Mouse (Mus musculus): Measurements from ENCODE around the gene Gm12695.
A peak's percentile ranks its signal among the peaks of the same experiment; 100 is the strongest.

Gene Gm12695

GRCm38 (mm10) chr4:96718977-96719966, 65.7 kb downstream of the Gm12695 start:
- Histone ChIP-seq H3K9me3 (ENCODE audit: low read length) (no peaks in the 10 kb centered on the region), H3K4me1 (replicated peaks; ENCODE audit: low read depth, low read length) (no peaks in the 10 kb centered on the region), H3K27me3 (ENCODE audit: insufficient read depth, low read length) (no peaks in the 10 kb centered on the region), H3K36me3 (ENCODE audit: insufficient read depth, low read length) (no peaks in the 10 kb centered on the region), H3K4me3 (replicated peaks; ENCODE audit: low read length) (no peak overlapping the region)
- TF ChIP-seq POU5F1 (IDR thresholded peaks at IDR 0.05; ENCODE audit: borderline replicate concordance, low read length) = no peak

GRCm38 (mm10) chr4:96718503-96718902, 66.5 kb downstream of the Gm12695 start:
- H3K9me3 ChIP-seq (ENCODE audit: low read length) = no peaks in the 10 kb centered on the region
- H3K36me3 ChIP-seq (ENCODE audit: insufficient read depth, low read length) = no peaks in the 10 kb centered on the region
- H3K4me3 ChIP-seq (replicated peaks; ENCODE audit: low read length) = no peak overlapping the region
- H3K27me3 ChIP-seq (ENCODE audit: insufficient read depth, low read length) = no peaks in the 10 kb centered on the region
- no peaks in the 10 kb centered on the region for H3K4me1 ChIP-seq (replicated peaks; ENCODE audit: low read depth, low read length)
- TF ChIP-seq CTCF (conservative IDR thresholded peaks at IDR 0.05; ENCODE audit: low read length) (no peak), POU5F1 (IDR thresholded peaks at IDR 0.05; ENCODE audit: borderline replicate concordance, low read length) (no peak), NANOG (IDR thresholded peaks at IDR 0.05; ENCODE audit: borderline replicate concordance, low read length) (no peak)

GRCm38 (mm10) chr4:96705281-96705951, 79.6 kb downstream of the Gm12695 start:
- Histone ChIP-seq H3K27me3 (ENCODE audit: insufficient read depth, low read length) (no peaks in the 10 kb centered on the region), H3K36me3 (ENCODE audit: insufficient read depth, low read length) (no peaks in the 10 kb centered on the region), H3K4me3 (replicated peaks; ENCODE audit: low read length) (no peak overlapping the region), H3K9me3 (ENCODE audit: low read length) (no peaks in the 10 kb centered on the region), H3K4me1 (replicated peaks; ENCODE audit: low read depth, low read length) (no peaks in the 10 kb centered on the region)
- TF ChIP-seq CTCF (conservative IDR thresholded peaks at IDR 0.05; ENCODE audit: low read length) = peak; percentile 68
- no peak for TF ChIP-seq POU5F1 (IDR thresholded peaks at IDR 0.05; ENCODE audit: borderline replicate concordance, low read length)

- TF ChIP-seq NANOG (IDR thresholded peaks at IDR 0.05; ENCODE audit: borderline replicate concordance, low read length) (no peak), CTCF (conservative IDR thresholded peaks at IDR 0.05; ENCODE audit: low read length) (no peak), POU5F1 (IDR thresholded peaks at IDR 0.05; ENCODE audit: borderline replicate concordance, low read length) (no peak)
- H3K27me3 ChIP-seq (ENCODE audit: insufficient read depth, low read length) = peaks cover 8% of the 10 kb centered on the region; the same call in 1 of the 2 replicates
- no peak overlapping the region for H3K4me3 ChIP-seq (replicated peaks; ENCODE audit: low read length)
- no peaks in the 10 kb centered on the region for H3K36me3 ChIP-seq (ENCODE audit: insufficient read depth, low read length)
- no peaks in the 10 kb centered on the region; the same call in 1 of the 2 replicates for H3K4me1 ChIP-seq (replicated peaks; ENCODE audit: low read depth, low read length)
- no peaks in the 10 kb centered on the region for H3K9me3 ChIP-seq (ENCODE audit: low read length)
Measured at GRCm38 (mm10) chr4:96698218-96698561, 86.8 kb downstream of the Gm12695 start.

- peaks cover 8% of the 10 kb centered on the region; the same call in 1 of the 2 replicates for H3K27me3 ChIP-seq (ENCODE audit: insufficient read depth, low read length)
- no peak for TF ChIP-seq POU5F1 (IDR thresholded peaks at IDR 0.05; ENCODE audit: borderline replicate concordance, low read length)
- peak overlapping the region; percentile 23; the same call in 1 of the 2 replicates for H3K4me3 ChIP-seq (replicated peaks; ENCODE audit: low read length)
- H3K36me3 ChIP-seq (ENCODE audit: insufficient read depth, low read length) = no peaks in the 10 kb centered on the region
- H3K4me1 ChIP-seq (replicated peaks; ENCODE audit: low read depth, low read length) = no peaks in the 10 kb centered on the region; the same call in 1 of the 2 replicates
- no peaks in the 10 kb centered on the region for H3K9me3 ChIP-seq (ENCODE audit: low read length)
Measured at GRCm38 (mm10) chr4:96697511-96698217, 87.3 kb downstream of the Gm12695 start.

GRCm38 (mm10) chr4:96696614-96697360, 88.2 kb downstream of the Gm12695 start:
- H3K9me3 ChIP-seq (ENCODE audit: low read length) = no peaks in the 10 kb centered on the region

GRCm38 (mm10) chr4:96687358-96687803, 97.6 kb downstream of the Gm12695 start:
- no peaks in the 10 kb centered on the region for H3K36me3 ChIP-seq (ENCODE audit: insufficient read depth, low read length)
- H3K4me1 ChIP-seq (replicated peaks; ENCODE audit: low read depth, low read length) = no peaks in the 10 kb centered on the region
- H3K4me3 ChIP-seq (replicated peaks; ENCODE audit: low read length) = no peak overlapping the region

More at GRCm38 (mm10) chr4:96696614-96697360, 88.2 kb downstream of the Gm12695 start:
- Histone ChIP-seq H3K4me1 (replicated peaks; ENCODE audit: low read depth, low read length) (no peaks in the 10 kb centered on the region; the same call in 1 of the 2 replicates), H3K4me3 (replicated peaks; ENCODE audit: low read length) (no peak overlapping the region), H3K27me3 (ENCODE audit: insufficient read depth, low read length) (peaks cover 8% of the 10 kb centered on the region; the same call in 1 of the 2 replicates), H3K36me3 (ENCODE audit: insufficient read depth, low read length) (no peaks in the 10 kb centered on the region)
- TF ChIP-seq CTCF (conservative IDR thresholded peaks at IDR 0.05; ENCODE audit: low read length) (peak; percentile 51), POU5F1 (IDR thresholded peaks at IDR 0.05; ENCODE audit: borderline replicate concordance, low read length) (no peak)

More at GRCm38 (mm10) chr4:96687358-96687803, 97.6 kb downstream of the Gm12695 start:
- no peaks in the 10 kb centered on the region for H3K27me3 ChIP-seq (ENCODE audit: insufficient read depth, low read length)
- no peaks in the 10 kb centered on the region for H3K9me3 ChIP-seq (ENCODE audit: low read length)
- TF ChIP-seq POU5F1 (IDR thresholded peaks at IDR 0.05; ENCODE audit: borderline replicate concordance, low read length) = no peak
- no peak for TF ChIP-seq CTCF (conservative IDR thresholded peaks at IDR 0.05; ENCODE audit: low read length)
- TF ChIP-seq NANOG (IDR thresholded peaks at IDR 0.05; ENCODE audit: borderline replicate concordance, low read length) = no peak
